Mouse (Mus musculus) adrenal gland, adult 8-10 months (tissue): ENCODE data around the gene Actr2. TPM values are rescaled to one million over a fixed set of nuclear protein-coding genes. Genes with fewer than 3 reads are reported as not detected.
A peak's percentile ranks its signal among the peaks of the same experiment; 100 is the strongest.
"Not testable (repeated sequence)": the region's sequence is repeated elsewhere in the genome, so short reads cannot be mapped to it uniquely, and the experiment has no call there.

Source experiments
- DNase-seq: peaks from one replicate; pipeline ENCODE4 v3.0.0; 2022
- total RNA-seq, 4 experiments: library from RNA; stranded (reverse); gene quantifications; 2 replicates each; pipeline ENCODE4 v1.2.4; 2022

The Actr2 gene
- total RNA-seq, 4 experiments from 2014 or later: 136 to 161 (median 154) TPM

- DNase-seq: no peak
Observed at GRCm38 (mm10) chr11:20116030-20116551, 3.4 kb upstream of the Actr2 start.

- DNase-seq: peak; percentile 81
Observed at GRCm38 (mm10) chr11:20112006-20112740, 540 bp downstream of the Actr2 start.

- DNase-seq: no peak
Observed at GRCm38 (mm10) chr11:20108151-20108550, 4.6 kb downstream of the Actr2 start.

- no peak for DNase-seq
Observed at GRCm38 (mm10) chr11:20107683-20108082, 5.0 kb downstream of the Actr2 start.

- no peak for DNase-seq
Observed at GRCm38 (mm10) chr11:20106946-20107345, 5.8 kb downstream of the Actr2 start.

- no peak for DNase-seq
Observed at GRCm38 (mm10) chr11:20103949-20104348, 8.8 kb downstream of the Actr2 start.

- no peak for DNase-seq
Observed at GRCm38 (mm10) chr11:20086306-20086705, 26.4 kb downstream of the Actr2 start.

GRCm38 (mm10) chr11:20085635-20086034 is 27.1 kb downstream of the Actr2 start:
- no peak for DNase-seq

GRCm38 (mm10) chr11:20075415-20075814 is 37.3 kb downstream of the Actr2 start:
- DNase-seq: no peak

- no peak for DNase-seq
Observed at GRCm38 (mm10) chr11:20072826-20073225, 39.9 kb downstream of the Actr2 start.

GRCm38 (mm10) chr11:20072174-20072573 is 40.5 kb downstream of the Actr2 start:
- DNase-seq: no peak

GRCm38 (mm10) chr11:20068346-20069004 is 44.2 kb downstream of the Actr2 start:
- no peak for DNase-seq

GRCm38 (mm10) chr11:20067521-20067920 is 45.2 kb downstream of the Actr2 start:
- DNase-seq: no peak

- peak; percentile 53 for DNase-seq
Observed at GRCm38 (mm10) chr11:20066106-20066505, 46.6 kb downstream of the Actr2 start.

GRCm38 (mm10) chr11:20064926-20065325 is 47.8 kb downstream of the Actr2 start:
- no peak for DNase-seq

GRCm38 (mm10) chr11:20064086-20064485 is 48.6 kb downstream of the Actr2 start:
- DNase-seq: not testable (repeated sequence)

- peak; percentile 10 for DNase-seq
Observed at GRCm38 (mm10) chr11:20062801-20063200, 49.9 kb downstream of the Actr2 start.

GRCm38 (mm10) chr11:20059736-20060135 is 53.0 kb downstream of the Actr2 start:
- no peak for DNase-seq

GRCm38 (mm10) chr11:20057429-20057828 is 55.3 kb downstream of the Actr2 start:
- DNase-seq: no peak

- DNase-seq: no peak
Observed at GRCm38 (mm10) chr11:20056168-20056567, 56.5 kb downstream of the Actr2 start.

GRCm38 (mm10) chr11:20054617-20055016 is 58.1 kb downstream of the Actr2 start:
- DNase-seq: no peak

GRCm38 (mm10) chr11:20053951-20054350 is 58.8 kb downstream of the Actr2 start:
- no peak for DNase-seq

- no peak for DNase-seq
Observed at GRCm38 (mm10) chr11:20052814-20053536, 59.7 kb downstream of the Actr2 start.
